Mouse (Mus musculus): Measurements from ENCODE around the gene Slco3a1.

- TF ChIP-seq CTCF (IDR thresholded peaks at IDR 0.05; ENCODE audit: control insufficient read depth, insufficient read depth, low read length) (no peak), POLR2A (IDR thresholded peaks at IDR 0.05; ENCODE audit: borderline replicate concordance, control insufficient read depth, low read depth, low read length) (no peak)
Measured at GRCm38 (mm10) chr7:74523086-74523485, 31.5 kb downstream of the Slco3a1 start.

Data from bone marrow, adult 2 months (tissue).